Mouse (Mus musculus) thymus, postnatal 36 days (tissue): ENCODE results near the gene Actn1.

Source experiments
- DNase-seq, 2 experiments: peaks; one replicate each; pipeline ENCODE4 v3.0.0; 2022; ENCODE audit warnings: mixed read lengths in 2 of 2

The Actn1 gene

GRCm38 (mm10) chr12:80135173-80135572 lies 125.0 kb downstream of the Actn1 start:
- no peak for DNase-seq

GRCm38 (mm10) chr12:80133011-80133545 lies 127.1 kb downstream of the Actn1 start:
- no peak for DNase-seq

- DNase-seq, result peak; percentile 77 to 79
These were observed 127.7 kb downstream of the Actn1 start for GRCm38 (mm10) chr12:80132250-80133003.

- DNase-seq, result peak in 1 of 2 experiments; percentile 26
These were observed 128.6 kb downstream of the Actn1 start for GRCm38 (mm10) chr12:80131359-80132249.

- peak; percentile 27 to 55 for DNase-seq
These were observed 129.4 kb downstream of the Actn1 start for GRCm38 (mm10) chr12:80130558-80131358.

GRCm38 (mm10) chr12:80129531-80129930 lies 130.6 kb downstream of the Actn1 start:
- peak; percentile 64 to 67 for DNase-seq

- DNase-seq, result no peak
These were observed 132.9 kb downstream of the Actn1 start for GRCm38 (mm10) chr12:80127191-80127762.

GRCm38 (mm10) chr12:80125316-80125715 lies 134.9 kb downstream of the Actn1 start:
- no peak for DNase-seq

- DNase-seq, result no peak
These were observed 135.4 kb downstream of the Actn1 start for GRCm38 (mm10) chr12:80124756-80125155.

- DNase-seq, result no peak
These were observed 136.0 kb downstream of the Actn1 start for GRCm38 (mm10) chr12:80124211-80124610.

- DNase-seq, result no peak
These were observed 136.9 kb downstream of the Actn1 start for GRCm38 (mm10) chr12:80123227-80123803.

- no peak for DNase-seq
These were observed 138.7 kb downstream of the Actn1 start for GRCm38 (mm10) chr12:80121438-80121837.

GRCm38 (mm10) chr12:80118588-80118987 lies 141.6 kb downstream of the Actn1 start:
- no peak for DNase-seq
